Mouse (Mus musculus) kidney, adult 2 months (tissue): ENCODE results near the gene Platr17. TPM values are rescaled to one million over a fixed set of nuclear protein-coding genes. Genes with fewer than 3 reads are reported as not detected.
A peak's percentile ranks its signal among the peaks of the same experiment; 100 is the strongest.
"Not testable (repeated sequence)": the region's sequence is repeated elsewhere in the genome, so short reads cannot be mapped to it uniquely, and the experiment has no call there.

ENCODE experiments used
- DNase-seq: peaks from one replicate; pipeline ENCODE4 v3.0.0; 2021
- H3K27ac ChIP-seq: fragments of 200-500 bp; 2 replicates; pipeline ENCODE4 v1.5.1; 2012; ENCODE audit warnings: low read depth, low read length, control low read depth, inconsistent platforms; ENCODE audit not compliant: insufficient read depth
- H3K27me3 ChIP-seq: fragments of 200-500 bp; replicated peaks from 2 replicates; pipeline ENCODE4 v1.6.1; 2012; ENCODE audit warnings: mild to moderate bottlenecking, moderate library complexity, low read length, inconsistent platforms; ENCODE audit not compliant: control insufficient read depth, insufficient read depth
- H3K36me3 ChIP-seq: fragments of 200-500 bp; 2 replicates; pipeline ENCODE4 v1.6.1; 2012; ENCODE audit warnings: mild to moderate bottlenecking, moderate library complexity, low read length, inconsistent platforms; ENCODE audit not compliant: control insufficient read depth, insufficient read depth
- H3K4me1 ChIP-seq: fragments of 200-500 bp; 2 replicates; pipeline ENCODE4 v1.6.1; 2011; ENCODE audit warnings: low read length; ENCODE audit not compliant: control insufficient read depth, insufficient read depth
- H3K4me3 ChIP-seq: fragments of 200-500 bp; 2 replicates; pipeline ENCODE4 v1.5.1; 2011; ENCODE audit warnings: mild to moderate bottlenecking, low read depth, low read length, control low read depth; ENCODE audit not compliant: insufficient read depth
- CTCF ChIP-seq: fragments of 200-500 bp; conservative IDR thresholded peaks from 2 replicates; pipeline ENCODE4 v1.5.1; 2011; ENCODE audit warnings: low read depth, mild to moderate bottlenecking, control low read depth, low read length, moderate library complexity, mixed read lengths; ENCODE audit not compliant: insufficient read depth, insufficient read length
- POLR2A ChIP-seq: fragments of 200-500 bp; IDR thresholded peaks from one replicate; pipeline ENCODE4 v1.6.1; 2011; ENCODE audit warnings: low read depth, low read length, control low read depth
- WGBS: fragments of 180-500 bp; shearing (Covaris S2); methylation state at CpG from one replicate; pipeline ENCODE4 v1.1.7; 2018; 5-methylcytosine and 5-hydroxymethylcytosine counted together
- polyA plus RNA-seq: library from polyadenylated mRNA; depleted of rRNA; stranded (reverse); fragments of >200 nt; gene quantifications from 2 replicates; pipeline ENCODE4 v1.2.3, GENCODE M21; 2012

Gene Platr17
- polyA plus RNA-seq, 1 experiment = not detected

- no peaks in the 10 kb centered on the region for H3K27me3 ChIP-seq
- TF ChIP-seq POLR2A = no peak
- TF ChIP-seq CTCF = peak; percentile 96; the same call in 1 of the 2 replicates
- peak; percentile 100 for DNase-seq
- no peaks in the 10 kb centered on the region for H3K4me1 ChIP-seq
- no peak within 1 kb of the TSS for H3K27ac ChIP-seq
- WGBS = under 1% methylated on average over 49 of the region's 49 CpGs
- H3K4me3 ChIP-seq = peak within 1 kb of the TSS; percentile 66
- H3K36me3 ChIP-seq = no peaks in the 10 kb centered on the region
Measured at GRCm38 (mm10) chr17:33890533-33891059, 14.3 kb upstream of the Platr17 start, which contains the start of gene Kifc1. Kifc1 (minus strand) TSS chr17:33890661.

- H3K27ac ChIP-seq = no peak overlapping the region
- H3K4me1 ChIP-seq = no peaks in the 10 kb centered on the region
- TF ChIP-seq POLR2A = no peak
- no peak for TF ChIP-seq CTCF
- H3K4me3 ChIP-seq = no peak overlapping the region
- H3K27me3 ChIP-seq = no peaks in the 10 kb centered on the region
- no peak for DNase-seq
- H3K36me3 ChIP-seq = no peaks in the 10 kb centered on the region
- 47% methylated on average over 2 of the region's 2 CpGs for WGBS
Measured at GRCm38 (mm10) chr17:33891357-33891756, 13.6 kb upstream of the Platr17 start.

- DNase-seq, H3K36me3 ChIP-seq, H3K4me3 ChIP-seq, H3K27ac ChIP-seq, H3K4me1 ChIP-seq, H3K27me3 ChIP-seq: not testable (repeated sequence)
- WGBS = 73% methylated on average over 6 of the region's 6 CpGs
Measured at GRCm38 (mm10) chr17:33891892-33892291, 13.0 kb upstream of the Platr17 start.

- no peaks in the 10 kb centered on the region for H3K4me1 ChIP-seq
- H3K27me3 ChIP-seq = no peaks in the 10 kb centered on the region
- 38% methylated on average over 7 of the region's 7 CpGs for WGBS
- no peaks in the 10 kb centered on the region for H3K36me3 ChIP-seq
- H3K27ac ChIP-seq = no peak overlapping the region
- DNase-seq = no peak
- H3K4me3 ChIP-seq = no peak overlapping the region
- no peak for TF ChIP-seq CTCF
- no peak for TF ChIP-seq POLR2A
Measured at GRCm38 (mm10) chr17:33892429-33892828, 12.5 kb upstream of the Platr17 start.

- H3K4me3 ChIP-seq, DNase-seq, H3K27me3 ChIP-seq, H3K36me3 ChIP-seq, H3K4me1 ChIP-seq, H3K27ac ChIP-seq: not testable (repeated sequence)
- WGBS = 86% methylated on average over 4 of the region's 4 CpGs
Measured at GRCm38 (mm10) chr17:33893011-33893410, 11.9 kb upstream of the Platr17 start.

GRCm38 (mm10) chr17:33897114-33897794 lies 7.7 kb upstream of the Platr17 start:
- no peak overlapping the region for H3K27ac ChIP-seq
- 43% methylated on average over 6 of the region's 6 CpGs for WGBS
- no peaks in the 10 kb centered on the region for H3K36me3 ChIP-seq
- TF ChIP-seq POLR2A = no peak
- TF ChIP-seq CTCF = peak; percentile 63
- DNase-seq = peak; percentile 57
- H3K4me1 ChIP-seq = no peaks in the 10 kb centered on the region
- H3K27me3 ChIP-seq = no peaks in the 10 kb centered on the region
- no peak overlapping the region for H3K4me3 ChIP-seq

GRCm38 (mm10) chr17:33898193-33898592 lies 6.7 kb upstream of the Platr17 start:
- 84% methylated on average over 4 of the region's 4 CpGs for WGBS
- not testable (repeated sequence) for H3K27me3 ChIP-seq, H3K36me3 ChIP-seq, H3K27ac ChIP-seq, DNase-seq, H3K4me1 ChIP-seq, H3K4me3 ChIP-seq
